Mouse (Mus musculus): ENCODE data around the gene Sema3f.

DNA sequence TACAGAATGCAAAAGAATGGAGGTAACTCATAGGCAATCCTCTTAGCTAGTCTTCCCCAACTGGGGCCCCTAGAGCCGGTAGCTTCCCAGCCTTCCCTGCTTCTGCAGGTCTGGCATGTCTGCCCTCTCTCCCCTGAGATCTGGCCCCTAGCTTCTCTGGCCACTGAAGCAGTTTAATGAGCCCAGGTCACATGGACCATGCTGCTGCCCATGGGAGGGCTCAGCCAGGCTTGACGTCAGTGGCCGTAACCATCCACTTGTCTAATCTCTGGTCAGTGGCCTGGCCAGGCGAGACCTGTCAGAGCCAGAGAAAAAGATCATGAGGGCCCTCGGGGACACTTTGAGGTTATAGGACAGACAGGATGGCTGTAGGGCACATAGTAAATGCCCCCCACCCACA is 40.0 kb downstream of the Sema3f start:
- TF ChIP-seq EP300 (IDR thresholded peaks at IDR 0.05; ENCODE audit: low read depth) (no peak), CTCF (IDR thresholded peaks at IDR 0.05; ENCODE audit: low read depth) (no peak)
